Mouse (Mus musculus): ENCODE data around the gene Eml6. TPM values are rescaled to one million over a fixed set of nuclear protein-coding genes. Genes with fewer than 3 reads are reported as not detected.

Eml6 gene
- 0.64 and 0.99 TPM in 2 replicates for polyA plus RNA-seq (2015; fragmentation: Nextera tagmentation; extraction: Ambion mirVana)

DNA sequence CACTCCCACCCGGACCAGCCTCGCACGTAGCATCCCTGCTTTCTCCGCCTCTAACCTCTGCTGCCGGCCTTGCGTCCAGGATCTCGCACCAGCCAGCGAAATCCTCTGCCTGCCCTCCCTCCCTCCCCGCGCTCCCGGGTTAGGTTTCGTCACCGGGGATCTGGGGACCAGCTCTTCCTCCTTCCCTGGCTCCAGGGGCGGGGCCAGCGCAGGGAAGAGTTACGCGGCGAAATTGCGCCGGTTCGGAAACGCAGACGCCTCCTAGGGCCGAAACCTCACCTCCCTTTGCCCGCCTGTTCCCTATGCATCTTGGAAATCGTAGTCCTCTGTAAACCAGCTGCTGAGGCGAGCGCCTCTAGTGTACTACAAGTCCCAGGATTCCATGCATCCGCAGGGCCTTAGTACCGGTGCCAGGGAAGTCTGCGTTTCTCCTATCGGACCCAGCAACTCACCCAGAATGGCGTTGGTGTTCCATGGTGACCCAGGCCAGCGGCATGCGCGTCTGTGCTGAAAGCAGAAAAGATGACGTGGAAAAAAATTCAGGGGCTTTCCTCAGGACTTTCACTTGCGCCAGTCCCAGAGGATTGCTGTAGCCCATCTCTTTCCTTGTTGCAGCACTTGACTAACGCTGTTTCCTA lies at the start of gene Eml6:
Gene Eml6 (minus strand): TSS at position 199 of the 638 bp plus-strand sequence.
- H3K9me3 ChIP-seq (replicated peaks) = no peaks in the 10 kb centered on the region
- no peaks in the 10 kb centered on the region for H3K36me3 ChIP-seq
- H3K9ac ChIP-seq = peak within 1 kb of the TSS; percentile 64
- WGBS = under 1% methylated on average over 39 of the region's 39 CpGs
- H3K4me3 ChIP-seq (replicated peaks) = peak within 1 kb of the TSS; percentile 67
- ATAC-seq (replicated peaks; ENCODE audit: low FRiP score) = peak; percentile 100
- peaks cover 25% of the 10 kb centered on the region for H3K27me3 ChIP-seq
- H3K27ac ChIP-seq = peak within 1 kb of the TSS; percentile 71
- H3K4me1 ChIP-seq = peaks cover 14% of the 10 kb centered on the region
- peak within 1 kb of the TSS; percentile 98 for H3K4me2 ChIP-seq

GRCm38 (mm10) chr11:30057299-30057698 lies 31.5 kb upstream of the Eml6 start:
- Histone ChIP-seq H3K27ac (no peak overlapping the region), H3K4me1 (no peaks in the 10 kb centered on the region), H3K36me3 (no peaks in the 10 kb centered on the region), H3K27me3 (no peaks in the 10 kb centered on the region), H3K9me3 (replicated peaks) (no peaks in the 10 kb centered on the region), H3K4me2 (0 out of 2 replicates have a peak overlapping the region, but pooled peaks have one; percentile 19), H3K9ac (no peak overlapping the region), H3K4me3 (replicated peaks) (no peak overlapping the region)
- peak; percentile 58; the same call in 1 of the 2 replicates for ATAC-seq (replicated peaks; ENCODE audit: low FRiP score)
- 44% methylated on average over 8 of the region's 8 CpGs for WGBS

DNA sequence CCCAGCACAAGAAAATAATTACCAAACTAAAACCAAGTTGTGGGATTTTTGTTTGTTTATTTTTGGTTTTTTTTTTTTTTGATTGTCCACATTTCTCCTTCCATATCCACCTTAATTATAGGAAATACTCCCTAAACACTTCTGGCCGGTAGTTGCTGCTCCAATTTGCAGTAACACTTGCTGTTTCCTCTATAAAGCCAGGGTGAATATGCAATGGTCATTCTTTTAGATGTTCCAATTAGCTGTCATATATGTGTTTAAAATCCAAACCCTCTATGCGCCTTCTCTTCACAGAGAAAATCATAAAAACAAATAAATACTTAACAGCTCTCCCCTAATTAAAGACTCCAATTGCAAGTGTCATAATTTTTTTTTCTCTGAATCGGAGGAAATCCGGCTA lies 689 bp downstream of the Eml6 start:
- no peaks in the 10 kb centered on the region for H3K9me3 ChIP-seq (replicated peaks)
- no peak overlapping the region for H3K27ac ChIP-seq

DNA sequence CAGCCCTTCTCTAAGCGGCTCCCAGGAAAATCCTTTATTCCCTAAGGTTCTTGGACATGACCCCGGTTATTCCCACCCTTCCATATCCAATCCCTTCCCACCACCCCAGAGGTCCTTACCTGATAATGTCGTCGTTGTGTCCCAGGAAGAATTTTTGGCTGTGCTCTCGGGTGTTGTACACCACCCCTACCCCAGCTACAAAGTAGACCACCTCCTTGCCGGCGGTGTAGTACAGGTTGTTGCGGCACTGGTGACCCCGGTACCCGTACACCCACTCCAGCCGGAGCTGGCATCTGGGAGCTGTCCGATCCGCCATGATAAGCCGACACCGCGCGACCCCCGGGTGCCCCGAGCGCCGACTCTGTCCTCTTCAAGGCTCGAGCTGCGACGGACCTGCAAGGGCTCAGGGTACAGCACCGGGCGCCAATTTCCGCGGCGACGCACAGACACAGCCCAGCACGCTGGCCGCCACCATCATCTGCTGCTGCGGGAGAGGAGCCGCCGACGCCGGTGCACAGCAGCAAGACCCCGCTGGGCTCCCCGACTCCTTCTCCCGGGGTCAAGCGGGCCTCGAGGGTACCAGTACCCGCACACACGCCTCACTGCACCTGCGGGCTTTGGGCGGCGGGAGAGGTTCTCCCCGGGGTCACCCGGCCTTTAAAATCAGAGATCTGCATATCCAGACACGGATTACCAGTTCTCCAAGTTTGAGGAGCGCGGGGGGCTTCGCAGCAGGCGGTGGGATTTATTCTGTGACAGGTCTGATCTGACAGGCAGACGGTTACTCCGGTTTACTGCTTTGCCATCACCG lies 1.4 kb downstream of the Eml6 start:
- no peak for ATAC-seq (replicated peaks; ENCODE audit: low FRiP score)
- Histone ChIP-seq H3K4me3 (replicated peaks) (peak overlapping the region; percentile 67), H3K4me2 (peak overlapping the region; percentile 98), H3K4me1 (peaks cover 14% of the 10 kb centered on the region), H3K9ac (peak overlapping the region; percentile 49), H3K27ac (no peak overlapping the region), H3K27me3 (peaks cover 25% of the 10 kb centered on the region), H3K36me3 (no peaks in the 10 kb centered on the region), H3K9me3 (replicated peaks) (no peaks in the 10 kb centered on the region)
- WGBS = under 1% methylated on average over 57 of the region's 57 CpGs

More for the DNA sequence above, 689 bp downstream of the Eml6 start:
- Histone ChIP-seq H3K36me3 (no peaks in the 10 kb centered on the region), H3K4me1 (peaks cover 14% of the 10 kb centered on the region), H3K9ac (peak overlapping the region; percentile 50; the same call in 1 of the 2 replicates), H3K4me2 (peak overlapping the region; percentile 98), H3K4me3 (replicated peaks) (peak overlapping the region; percentile 67), H3K27me3 (peaks cover 25% of the 10 kb centered on the region)
- 7% methylated on average over 4 of the region's 4 CpGs for WGBS
- ATAC-seq (replicated peaks; ENCODE audit: low FRiP score) = no peak

- Histone ChIP-seq H3K27me3 (no peaks in the 10 kb centered on the region), H3K4me1 (no peaks in the 10 kb centered on the region), H3K9me3 (replicated peaks) (no peaks in the 10 kb centered on the region), H3K36me3 (no peaks in the 10 kb centered on the region), H3K27ac (no peak overlapping the region), H3K9ac (no peak overlapping the region), H3K4me2 (no peak overlapping the region), H3K4me3 (replicated peaks) (no peak overlapping the region)
- ATAC-seq (replicated peaks; ENCODE audit: low FRiP score) = no peak
- WGBS = 88% methylated on average over 2 of the region's 2 CpGs
Measured at GRCm38 (mm10) chr11:29986257-29986656, 39.6 kb downstream of the Eml6 start.

GRCm38 (mm10) chr11:29968874-29969273 lies 57.0 kb downstream of the Eml6 start:
- Histone ChIP-seq H3K9ac (no peak overlapping the region), H3K4me2 (no peak overlapping the region), H3K4me3 (replicated peaks) (no peak overlapping the region), H3K36me3 (no peaks in the 10 kb centered on the region), H3K4me1 (no peaks in the 10 kb centered on the region), H3K27ac (no peak overlapping the region), H3K9me3 (replicated peaks) (no peaks in the 10 kb centered on the region), H3K27me3 (no peaks in the 10 kb centered on the region)
- no peak for ATAC-seq (replicated peaks; ENCODE audit: low FRiP score)
- WGBS = 91% methylated on average over 1 of the region's 1 CpGs

GRCm38 (mm10) chr11:29959366-29959765 lies 66.5 kb downstream of the Eml6 start:
- Histone ChIP-seq H3K9ac (no peak overlapping the region), H3K27ac (no peak overlapping the region), H3K4me2 (no peak overlapping the region), H3K36me3 (no peaks in the 10 kb centered on the region), H3K9me3 (replicated peaks) (no peaks in the 10 kb centered on the region), H3K27me3 (no peaks in the 10 kb centered on the region), H3K4me1 (no peaks in the 10 kb centered on the region), H3K4me3 (replicated peaks) (no peak overlapping the region)
- WGBS = 93% methylated on average over 5 of the region's 5 CpGs
- ATAC-seq (replicated peaks; ENCODE audit: low FRiP score) = no peak

DNA sequence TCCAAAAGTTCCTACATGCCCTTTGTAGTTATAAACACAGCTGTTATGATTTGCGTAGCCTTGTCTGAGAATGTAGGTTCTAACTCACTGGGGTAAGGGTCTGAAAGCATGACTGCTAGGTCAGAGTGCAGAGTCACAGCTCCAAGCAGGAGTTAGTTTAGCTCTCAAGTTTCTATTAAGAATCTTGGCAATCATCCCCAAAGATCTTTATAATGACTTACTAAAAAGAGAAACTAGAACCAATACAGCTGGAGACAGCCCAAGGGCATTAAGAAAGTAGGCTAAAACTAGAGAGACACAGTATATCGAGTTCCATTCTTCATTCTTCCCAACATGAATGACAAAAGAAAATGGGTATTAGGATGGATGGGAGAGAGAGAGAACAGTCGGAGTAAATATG lies 81.2 kb downstream of the Eml6 start:
- Histone ChIP-seq H3K36me3 (no peaks in the 10 kb centered on the region), H3K4me1 (no peaks in the 10 kb centered on the region), H3K9ac (no peak overlapping the region), H3K4me3 (replicated peaks) (no peak overlapping the region), H3K27ac (no peak overlapping the region), H3K27me3 (no peaks in the 10 kb centered on the region), H3K9me3 (replicated peaks) (no peaks in the 10 kb centered on the region), H3K4me2 (no peak overlapping the region)
- ATAC-seq (replicated peaks; ENCODE audit: low FRiP score) = no peak
- WGBS = 72% methylated on average over 3 of the region's 3 CpGs

GRCm38 (mm10) chr11:29924332-29924731 lies 101.5 kb downstream of the Eml6 start:
- Histone ChIP-seq H3K9ac (no peak overlapping the region), H3K4me2 (no peak overlapping the region), H3K9me3 (replicated peaks) (no peaks in the 10 kb centered on the region), H3K36me3 (no peaks in the 10 kb centered on the region), H3K27me3 (no peaks in the 10 kb centered on the region), H3K4me1 (no peaks in the 10 kb centered on the region), H3K27ac (no peak overlapping the region), H3K4me3 (replicated peaks) (no peak overlapping the region)
- WGBS = 85% methylated on average over 2 of the region's 2 CpGs
- ATAC-seq (replicated peaks; ENCODE audit: low FRiP score) = no peak

DNA sequence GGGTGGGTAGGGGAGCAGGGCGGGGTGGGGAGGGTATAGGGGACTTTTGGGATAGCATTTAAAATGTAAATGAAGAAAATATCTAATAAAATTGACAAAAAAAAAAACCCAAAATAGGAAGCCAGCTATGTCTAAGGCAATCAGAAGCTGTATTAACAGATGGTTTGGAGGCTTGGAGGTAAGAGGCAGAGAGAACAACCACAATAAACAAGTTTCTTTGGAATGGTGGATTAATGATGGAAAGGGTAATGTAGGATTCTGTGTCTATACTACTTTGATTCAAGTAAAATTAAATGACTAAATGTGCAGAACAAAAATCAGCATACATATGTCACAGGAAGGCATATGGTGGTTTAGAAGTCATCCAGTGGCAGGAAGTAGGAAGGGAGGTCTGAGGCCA lies 102.0 kb downstream of the Eml6 start:
- H3K9me3 ChIP-seq (replicated peaks) = no peaks in the 10 kb centered on the region
- WGBS = 88% methylated on average over 1 of the region's 1 CpGs
- H3K4me2 ChIP-seq = no peak overlapping the region
- H3K36me3 ChIP-seq = no peaks in the 10 kb centered on the region
- H3K27me3 ChIP-seq = no peaks in the 10 kb centered on the region
- no peaks in the 10 kb centered on the region for H3K4me1 ChIP-seq
- H3K4me3 ChIP-seq (replicated peaks) = no peak overlapping the region
- no peak overlapping the region for H3K9ac ChIP-seq
- H3K27ac ChIP-seq = no peak overlapping the region
- no peak for ATAC-seq (replicated peaks; ENCODE audit: low FRiP score)

GRCm38 (mm10) chr11:29913180-29913579 lies 112.7 kb downstream of the Eml6 start:
- no peaks in the 10 kb centered on the region for H3K27me3 ChIP-seq
- no peaks in the 10 kb centered on the region for H3K36me3 ChIP-seq
- H3K4me1 ChIP-seq = no peaks in the 10 kb centered on the region
- H3K27ac ChIP-seq = no peak overlapping the region
- no peaks in the 10 kb centered on the region for H3K9me3 ChIP-seq (replicated peaks)
- no peak overlapping the region for H3K4me2 ChIP-seq
- H3K9ac ChIP-seq = no peak overlapping the region
- WGBS = 78% methylated on average over 4 of the region's 4 CpGs
- no peak for ATAC-seq (replicated peaks; ENCODE audit: low FRiP score)
- H3K4me3 ChIP-seq (replicated peaks) = no peak overlapping the region

GRCm38 (mm10) chr11:29909330-29909729 lies 116.5 kb downstream of the Eml6 start:
- Histone ChIP-seq H3K4me2 (no peak overlapping the region), H3K36me3 (no peaks in the 10 kb centered on the region), H3K4me3 (replicated peaks) (no peak overlapping the region), H3K27me3 (no peaks in the 10 kb centered on the region), H3K27ac (no peak overlapping the region), H3K9me3 (replicated peaks) (no peaks in the 10 kb centered on the region), H3K9ac (no peak overlapping the region), H3K4me1 (no peaks in the 10 kb centered on the region)
- no peak for ATAC-seq (replicated peaks; ENCODE audit: low FRiP score)

All from kidney, embryonic 15.5 days (tissue).